Mouse (Mus musculus) heart, embryonic 14.5 days (tissue): Measurements from ENCODE around the gene Pibf1. TPM values are rescaled to one million over a fixed set of nuclear protein-coding genes. Genes with fewer than 3 reads are reported as not detected.

ENCODE experiments used
- ATAC-seq: fragments of 200-750 bp; cut with Nextera tagmentation; 2 replicates; pipeline ENCODE4 v1.8.0; 2017; ENCODE audit warnings: low read depth, moderate TSS enrichment; ENCODE audit not compliant: insufficient number of reproducible peaks, insufficient read depth, low FRiP score
- H3K27ac ChIP-seq, 2 experiments: fragments of 200-500 bp in 1 of 2; fragments of 300-500 bp in 1 of 2; sonication (generic) in 1 of 2; replicated peaks in 1 of 2; 2 replicates each; pipeline ENCODE4 v1.5.1; 2012 to 2014; ENCODE audit warnings: low read depth in 2 of 2, low read length in 2 of 2, control low read depth in 1 of 2, mild to moderate bottlenecking in 1 of 2, mixed read lengths in 1 of 2; ENCODE audit not compliant: control insufficient read depth in 1 of 2, insufficient read depth in 1 of 2
- H3K27me3 ChIP-seq: fragments of 300-500 bp; sonication (generic); 2 replicates; pipeline ENCODE4 v1.6.1; 2014; ENCODE audit warnings: mild to moderate bottlenecking, low read length, control low read depth; ENCODE audit not compliant: control insufficient read depth, insufficient read depth
- H3K36me3 ChIP-seq: fragments of 300-500 bp; sonication (generic); 2 replicates; pipeline ENCODE4 v1.6.1; 2014; ENCODE audit warnings: mild to moderate bottlenecking, control low read depth, low read length, mixed read lengths; ENCODE audit not compliant: control insufficient read depth, insufficient read depth
- H3K4me1 ChIP-seq, 2 experiments: fragments of 200-500 bp in 1 of 2; fragments of 300-500 bp in 1 of 2; sonication (generic) in 1 of 2; 2 replicates each; pipeline ENCODE4 v1.6.1; 2012 to 2014; ENCODE audit warnings: low read length in 2 of 2, control low read depth in 1 of 2, mixed read lengths in 1 of 2; ENCODE audit not compliant: control insufficient read depth in 2 of 2, insufficient read depth in 2 of 2
- H3K4me2 ChIP-seq: fragments of 300-500 bp; sonication (generic); 2 replicates; pipeline ENCODE4 v1.6.1; 2014; ENCODE audit warnings: mild to moderate bottlenecking, low read length
- H3K4me3 ChIP-seq, 2 experiments: fragments of 200-500 bp in 1 of 2; fragments of 300-500 bp in 1 of 2; sonication (generic) in 1 of 2; 2 replicates each; pipeline ENCODE4 v1.5.1; 2012 to 2014; ENCODE audit warnings: low read length in 2 of 2, mild to moderate bottlenecking in 2 of 2, control low read depth in 1 of 2, low read depth in 1 of 2, moderate library complexity in 1 of 2; ENCODE audit not compliant: control insufficient read depth in 1 of 2, insufficient read depth in 1 of 2
- H3K9ac ChIP-seq: fragments of 300-500 bp; sonication (generic); 2 replicates; pipeline ENCODE4 v1.6.1; 2014; ENCODE audit warnings: mild to moderate bottlenecking, low read length
- H3K9me3 ChIP-seq: fragments of 300-500 bp; sonication (generic); 2 replicates; pipeline ENCODE4 v1.6.1; 2016; ENCODE audit warnings: low read length, control low read depth; ENCODE audit not compliant: control insufficient read depth
- WGBS: fragments of 180-500 bp; shearing (Covaris S2); extraction: QIAGEN DNeasy Blood & Tissue Kit; methylation state at CpG from one replicate; pipeline ENCODE4 v1.1.7; 2014; 5-methylcytosine and 5-hydroxymethylcytosine counted together
- polyA plus RNA-seq: library from polyadenylated mRNA; unstranded; fragments of >200 nt; fragmentation: Nextera tagmentation; extraction: Ambion mirVana; gene quantifications from 2 replicates; pipeline ENCODE4 v1.2.1, GENCODE M21; 2014

The Pibf1 gene
- polyA plus RNA-seq, 1 experiment from 2014 or later, result 17.0 TPM

DNA sequence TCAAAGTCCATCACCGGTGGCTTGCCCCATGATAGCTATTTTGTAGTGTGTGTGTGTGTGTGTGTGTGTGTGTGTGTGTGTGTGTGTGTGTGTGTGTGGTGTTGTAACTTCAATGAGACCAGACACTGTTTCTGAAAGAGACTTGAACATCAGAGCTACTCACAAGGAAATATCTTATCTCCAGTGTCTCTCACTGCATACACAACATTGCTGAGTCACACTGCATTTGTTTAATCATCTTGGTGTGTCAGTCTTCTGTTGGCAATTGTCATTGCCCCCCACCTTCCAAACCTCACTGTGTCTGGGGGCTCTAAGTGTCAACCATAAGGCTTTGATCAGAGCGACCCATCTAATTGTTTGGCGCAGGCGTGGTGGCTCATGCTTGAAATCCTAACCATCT lies 186.3 kb downstream of the Pibf1 start:
- WGBS, result 94% methylated on average over 4 of the region's 4 CpGs
- H3K9ac ChIP-seq, result no peak overlapping the region

DNA sequence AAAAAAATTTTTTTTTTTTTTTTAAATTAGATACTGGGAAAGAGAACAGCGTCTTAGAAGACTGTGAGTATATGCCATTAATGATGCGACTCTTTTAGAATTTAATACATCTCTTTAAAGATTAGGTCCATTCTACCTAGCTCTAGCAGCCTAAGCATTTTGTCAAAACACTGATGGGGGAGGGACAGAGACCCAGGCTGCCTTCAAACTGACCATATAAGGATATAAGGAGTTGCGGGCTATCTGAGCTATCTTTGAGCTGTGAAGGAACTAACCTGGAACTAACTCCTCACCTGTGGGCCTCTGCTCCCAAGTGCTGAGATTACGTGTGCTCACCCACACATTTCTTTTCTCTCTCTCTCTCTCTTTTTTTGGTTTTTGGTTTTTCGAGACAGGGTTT lies 193.0 kb downstream of the Pibf1 start:
- no peaks in the 10 kb centered on the region for H3K36me3 ChIP-seq
- no peak overlapping the region for H3K9ac ChIP-seq
- H3K27ac ChIP-seq, result no peak overlapping the region
- 90% methylated on average over 5 of the region's 5 CpGs for WGBS
- H3K4me1 ChIP-seq, result peaks cover 0 to 8% of the 10 kb centered on the region in 2 experiments; a peak in 2 of 4 replicates
- no peak overlapping the region for H3K4me3 ChIP-seq
- H3K9me3 ChIP-seq, result no peaks in the 10 kb centered on the region
- H3K4me2 ChIP-seq, result no peak overlapping the region
- no peaks in the 10 kb centered on the region; the same call in 1 of the 2 replicates for H3K27me3 ChIP-seq
- ATAC-seq, result no peak

More for the DNA sequence above, 186.3 kb downstream of the Pibf1 start:
- no peak overlapping the region for H3K27ac ChIP-seq
- no peaks in the 10 kb centered on the region for H3K4me1 ChIP-seq
- H3K9me3 ChIP-seq, result no peaks in the 10 kb centered on the region
- no peaks in the 10 kb centered on the region for H3K27me3 ChIP-seq
- H3K4me2 ChIP-seq, result no peak overlapping the region
- no peaks in the 10 kb centered on the region for H3K36me3 ChIP-seq
- no peak for ATAC-seq
- H3K4me3 ChIP-seq, result no peak overlapping the region

DNA sequence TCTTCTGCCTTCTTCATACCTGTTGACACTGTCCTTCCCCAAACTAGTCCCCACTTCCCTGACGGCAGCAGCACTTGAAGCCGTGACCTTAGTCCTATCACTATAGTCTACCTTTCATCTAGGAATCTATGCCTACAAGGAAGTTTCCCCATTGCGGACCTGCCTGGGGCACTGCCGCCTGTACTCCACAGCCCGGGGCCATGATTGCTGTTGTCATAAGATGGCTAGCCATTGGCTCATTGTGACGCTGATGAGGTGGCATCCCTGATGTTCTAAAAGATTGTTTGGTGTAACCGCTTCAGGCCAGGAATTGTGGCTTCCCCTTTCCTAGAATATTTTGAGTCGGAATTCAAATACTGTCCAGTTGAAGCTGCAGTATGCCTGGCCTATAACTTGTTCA lies 195.2 kb downstream of the Pibf1 start:
- Histone ChIP-seq H3K9ac (no peak overlapping the region), H3K4me3 (no peak overlapping the region), H3K4me1 (peaks cover 0 to 8% of the 10 kb centered on the region in 2 experiments; a peak in 2 of 4 replicates), H3K36me3 (no peaks in the 10 kb centered on the region), H3K27ac (no peak overlapping the region), H3K27me3 (peaks cover 5% of the 10 kb centered on the region; the same call in 1 of the 2 replicates), H3K9me3 (no peaks in the 10 kb centered on the region), H3K4me2 (no peak overlapping the region)
- no peak for ATAC-seq
- 82% methylated on average over 8 of the region's 8 CpGs for WGBS

DNA sequence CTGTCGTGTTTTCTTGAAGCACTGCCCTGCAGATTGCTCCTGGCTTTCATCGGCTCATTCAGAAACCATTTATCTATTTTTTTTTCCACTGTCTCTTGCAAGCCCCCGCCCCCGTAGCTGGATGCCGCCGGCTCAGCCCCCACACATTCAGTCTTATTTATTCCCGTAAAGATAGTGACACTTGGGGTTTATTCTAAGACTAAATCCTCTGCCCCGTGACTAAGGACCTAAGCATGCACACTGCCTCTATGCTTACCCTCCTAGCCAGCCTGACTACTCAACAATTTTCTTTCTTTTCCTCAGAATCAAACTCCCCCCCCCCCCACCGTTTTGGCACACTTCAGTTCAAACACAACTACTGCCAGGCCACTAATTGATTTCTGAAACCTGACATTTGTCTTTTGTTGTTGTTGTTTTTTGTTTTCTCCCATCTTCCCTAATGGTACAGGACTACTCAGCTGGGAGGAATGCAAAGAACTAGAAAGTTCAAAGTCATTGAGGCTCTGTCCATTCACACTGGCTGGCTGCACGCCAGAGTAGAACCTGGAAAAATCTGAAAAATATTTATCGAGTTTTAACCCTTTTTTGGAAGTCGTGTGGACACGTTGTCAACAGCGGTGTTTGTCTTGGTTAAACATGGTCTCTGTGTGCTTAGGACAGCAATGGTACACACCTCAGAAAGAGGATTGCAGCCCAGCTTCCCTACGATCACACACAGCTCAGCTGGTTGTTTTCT lies 196.6 kb downstream of the Pibf1 start:
- Histone ChIP-seq H3K27ac (no peak overlapping the region), H3K9me3 (no peaks in the 10 kb centered on the region), H3K27me3 (peaks cover 5% of the 10 kb centered on the region; the same call in 1 of the 2 replicates), H3K4me3 (no peak overlapping the region), H3K4me1 (peaks cover 2 to 8% of the 10 kb centered on the region in 2 experiments; a peak in 2 of 4 replicates), H3K9ac (peak overlapping the region; percentile 2; the same call in 1 of the 2 replicates), H3K4me2 (peak overlapping the region; percentile 28), H3K36me3 (no peaks in the 10 kb centered on the region)
- ATAC-seq, result no peak
- WGBS, result 31% methylated on average over 15 of the region's 15 CpGs

DNA sequence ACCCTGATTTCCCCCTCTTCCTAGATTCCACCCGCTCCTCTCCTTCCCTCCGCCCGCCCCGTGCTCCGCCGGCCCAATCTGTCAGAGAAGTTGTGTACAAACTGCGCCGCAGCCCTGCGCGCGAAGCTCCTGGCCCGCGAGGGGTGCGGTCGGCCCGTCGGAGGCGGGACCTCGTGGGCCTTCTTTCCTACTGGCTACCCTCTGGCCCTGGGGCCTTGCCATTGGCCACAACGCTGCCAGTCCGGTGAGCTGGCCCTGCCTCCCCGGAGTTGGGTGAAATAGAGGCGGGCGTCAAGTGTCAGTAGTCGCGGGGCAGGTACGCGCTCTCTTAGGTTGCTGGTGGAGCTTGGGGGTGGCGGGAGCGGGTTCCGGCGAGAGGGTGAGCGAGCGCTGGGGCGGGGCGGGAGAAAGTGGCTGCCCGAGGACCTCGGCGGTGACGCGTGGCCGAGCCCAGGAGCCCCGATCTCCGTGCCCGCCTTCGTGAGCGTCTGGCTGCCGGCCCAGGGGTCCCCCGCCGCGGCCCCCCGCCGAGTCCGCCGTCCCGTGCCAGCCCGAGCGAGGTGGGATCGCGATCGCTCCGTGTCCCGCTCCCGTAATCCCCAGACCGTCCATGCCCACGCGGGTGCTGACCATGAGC lies 199.3 kb downstream of the Pibf1 start, which contains the start of gene Klf5:
Klf5 (plus strand) TSS at position 307 of the 637 bp plus-strand sequence.
- H3K4me3 ChIP-seq, result peak within 1 kb of the TSS; percentile 75 to 76
- H3K27ac ChIP-seq, result 0 out of 4 replicates have a peak within 1 kb of the TSS, but pooled peaks of 1 of the 2 experiments have one; percentile 12
- H3K27me3 ChIP-seq, result peaks cover 5% of the 10 kb centered on the region; the same call in 1 of the 2 replicates
- H3K4me1 ChIP-seq, result peaks cover 2 to 8% of the 10 kb centered on the region in 2 experiments; a peak in 2 of 4 replicates
- ATAC-seq, result peak; percentile 95
- H3K4me2 ChIP-seq, result peak within 1 kb of the TSS; percentile 100
- no peaks in the 10 kb centered on the region for H3K9me3 ChIP-seq
- peak within 1 kb of the TSS; percentile 78 for H3K9ac ChIP-seq
- WGBS, result under 1% methylated on average over 58 of the region's 67 CpGs
- no peaks in the 10 kb centered on the region for H3K36me3 ChIP-seq

DNA sequence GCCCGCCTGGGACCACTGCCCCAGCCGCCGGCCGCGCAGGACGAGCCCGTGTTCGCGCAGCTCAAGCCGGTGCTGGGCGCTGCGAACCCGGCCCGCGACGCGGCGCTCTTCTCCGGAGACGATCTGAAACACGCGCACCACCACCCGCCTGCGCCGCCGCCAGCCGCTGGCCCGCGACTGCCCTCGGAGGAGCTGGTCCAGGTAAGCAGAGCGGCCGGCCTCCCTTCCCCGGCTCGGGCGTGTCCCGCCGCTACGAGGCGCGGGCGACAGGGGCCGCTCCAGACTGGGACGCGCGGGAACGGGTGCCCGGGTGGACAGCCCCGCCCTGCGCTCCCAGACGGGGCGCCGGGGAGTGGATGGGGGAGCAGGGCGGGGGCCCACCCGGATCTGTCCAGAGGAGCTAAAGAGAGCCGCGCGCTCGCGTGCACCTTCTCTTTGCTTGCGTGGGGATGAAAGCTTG lies 199.8 kb downstream of the Pibf1 start:
- peaks cover 5% of the 10 kb centered on the region; the same call in 1 of the 2 replicates for H3K27me3 ChIP-seq
- no peaks in the 10 kb centered on the region for H3K36me3 ChIP-seq
- WGBS, result under 1% methylated on average over 48 of the region's 60 CpGs

DNA sequence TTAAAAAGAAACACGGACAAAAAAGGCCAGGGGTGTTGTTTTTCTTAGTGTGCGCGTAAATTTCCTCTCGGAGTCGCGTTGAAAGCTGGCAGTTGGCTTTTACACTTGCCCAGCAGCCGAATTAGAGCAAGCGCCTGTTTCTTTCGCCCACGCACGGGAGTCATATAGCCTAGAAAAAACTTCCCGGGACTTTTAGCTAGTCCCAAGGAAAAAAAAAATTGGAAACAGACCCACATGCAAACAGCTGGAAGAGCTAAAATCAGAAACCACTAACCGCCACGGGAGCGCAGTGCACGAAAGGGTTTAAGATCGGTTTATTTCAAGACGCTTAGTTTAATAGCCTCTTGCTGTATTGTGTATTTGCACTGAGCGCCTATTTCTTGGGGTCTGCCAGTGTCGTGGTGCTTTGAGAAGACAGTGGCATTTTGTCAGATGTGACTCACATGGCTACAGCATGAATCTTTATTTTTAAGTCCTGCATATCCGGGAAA lies 200.5 kb downstream of the Pibf1 start:
- peaks cover 2 to 8% of the 10 kb centered on the region in 2 experiments; a peak in 2 of 4 replicates for H3K4me1 ChIP-seq
- H3K36me3 ChIP-seq, result no peaks in the 10 kb centered on the region
- H3K4me2 ChIP-seq, result peak overlapping the region; percentile 100
- ATAC-seq, result no peak
- peak overlapping the region; percentile 78 for H3K9ac ChIP-seq
- H3K4me3 ChIP-seq, result peak overlapping the region; percentile 75 to 76
- peaks cover 5% of the 10 kb centered on the region; the same call in 1 of the 2 replicates for H3K27me3 ChIP-seq
- no peaks in the 10 kb centered on the region for H3K9me3 ChIP-seq
- H3K27ac ChIP-seq, result no peak overlapping the region
- 5% methylated on average over 21 of the region's 21 CpGs for WGBS

More for the DNA sequence above, 199.8 kb downstream of the Pibf1 start:
- H3K4me2 ChIP-seq, result peak overlapping the region; percentile 100
- 0 out of 4 replicates have a peak overlapping the region, but pooled peaks of 1 of the 2 experiments have one; percentile 12 for H3K27ac ChIP-seq
- peak overlapping the region; percentile 78 for H3K9ac ChIP-seq
- peak; percentile 82 for ATAC-seq
- peaks cover 2 to 8% of the 10 kb centered on the region in 2 experiments; a peak in 2 of 4 replicates for H3K4me1 ChIP-seq
- peak overlapping the region; percentile 75 to 76 for H3K4me3 ChIP-seq
- H3K9me3 ChIP-seq, result no peaks in the 10 kb centered on the region
